Mouse (Mus musculus) hindbrain, embryonic 10.5 days (tissue): ENCODE measurements around the gene Map3k14. TPM values are rescaled to one million over a fixed set of nuclear protein-coding genes. Genes with fewer than 3 reads are reported as not detected.

ENCODE experiments used
- DNase-seq: peaks from one replicate; pipeline ENCODE4 v3.0.0-alpha.2; 2017; ENCODE audit warnings: low spot score
- H3K27ac ChIP-seq: fragments of 300-500 bp; sonication (generic); 2 replicates; pipeline ENCODE4 v1.5.1; 2016; ENCODE audit warnings: mild to moderate bottlenecking, moderate library complexity
- H3K27me3 ChIP-seq: fragments of 300-500 bp; sonication (generic); 2 replicates; pipeline ENCODE4 v1.6.1; 2016; ENCODE audit warnings: mild to moderate bottlenecking; ENCODE audit not compliant: poor library complexity, insufficient read depth, severe bottlenecking
- H3K36me3 ChIP-seq: fragments of 300-500 bp; sonication (generic); 2 replicates; pipeline ENCODE4 v1.6.1; 2016; ENCODE audit warnings: mild to moderate bottlenecking, moderate library complexity
- H3K4me1 ChIP-seq: fragments of 300-500 bp; sonication (generic); replicated peaks from 2 replicates; pipeline ENCODE4 v1.6.1; 2016; ENCODE audit warnings: mild to moderate bottlenecking
- H3K4me3 ChIP-seq: fragments of 300-500 bp; sonication (generic); 2 replicates; pipeline ENCODE4 v1.5.1; 2016; ENCODE audit warnings: mild to moderate bottlenecking, moderate library complexity
- H3K9me3 ChIP-seq: fragments of 300-500 bp; sonication (generic); 2 replicates; pipeline ENCODE4 v1.6.1; 2016; ENCODE audit warnings: mild to moderate bottlenecking, moderate library complexity
- WGBS: fragments of 180-500 bp; shearing (Covaris S2); methylation state at CpG from one replicate; pipeline ENCODE4 v1.1.7; 2016; 5-methylcytosine and 5-hydroxymethylcytosine counted together
- polyA plus RNA-seq: library from polyadenylated mRNA; unstranded; fragments of >200 nt; fragmentation: Nextera tagmentation; extraction: Ambion mirVana; gene quantifications from 2 replicates; pipeline ENCODE4 v1.2.1, GENCODE M21; 2016

Gene Map3k14
- polyA plus RNA-seq, 1 experiment from 2014 or later: 4.2 TPM

GRCm38 (mm10) chr11:103192230-103192955 lies 74.9 kb downstream of the Map3k14 start:
- Histone ChIP-seq H3K27me3 (peaks cover 82% of the 10 kb centered on the region), H3K9me3 (no peaks in the 10 kb centered on the region), H3K27ac (no peak overlapping the region), H3K4me3 (peak overlapping the region; percentile 43), H3K36me3 (no peaks in the 10 kb centered on the region), H3K4me1 (peaks cover 19% of the 10 kb centered on the region)
- WGBS: 12% methylated on average over 28 of the region's 28 CpGs
- DNase-seq: no peak

DNA sequence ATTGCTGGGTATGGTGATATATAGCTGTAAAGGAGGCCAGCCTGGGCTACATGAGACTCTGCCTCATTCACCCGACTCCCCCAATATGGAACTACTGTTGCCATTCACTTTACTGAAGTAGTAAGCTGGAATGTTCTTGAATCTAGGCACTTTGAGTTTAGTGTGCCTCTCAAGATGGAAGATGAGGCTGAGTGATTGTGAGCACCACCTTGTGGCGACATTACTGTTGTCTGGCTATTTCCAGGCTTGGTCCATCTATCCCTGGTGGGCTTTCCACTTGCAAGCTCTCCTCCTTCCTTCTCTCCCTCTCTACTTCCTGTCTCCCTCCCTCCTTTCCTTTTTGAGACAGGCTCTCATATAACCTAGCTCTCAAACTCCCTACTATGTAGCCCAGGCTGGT lies 82.4 kb downstream of the Map3k14 start:
- H3K27ac ChIP-seq: no peak overlapping the region
- H3K27me3 ChIP-seq: peaks cover 23% of the 10 kb centered on the region
- no peak overlapping the region for H3K4me3 ChIP-seq
- DNase-seq: peak; percentile 34
- no peaks in the 10 kb centered on the region for H3K9me3 ChIP-seq
- no peaks in the 10 kb centered on the region for H3K4me1 ChIP-seq
- WGBS: 41% methylated on average over 2 of the region's 2 CpGs
- no peaks in the 10 kb centered on the region for H3K36me3 ChIP-seq

- Histone ChIP-seq H3K27ac (no peak overlapping the region), H3K27me3 (peaks cover 26% of the 10 kb centered on the region), H3K9me3 (no peaks in the 10 kb centered on the region), H3K4me1 (no peaks in the 10 kb centered on the region), H3K36me3 (no peaks in the 10 kb centered on the region), H3K4me3 (no peak overlapping the region)
- 75% methylated on average over 3 of the region's 3 CpGs for WGBS
- DNase-seq: no peak
Observed at GRCm38 (mm10) chr11:103181911-103182310, 85.4 kb downstream of the Map3k14 start.

DNA sequence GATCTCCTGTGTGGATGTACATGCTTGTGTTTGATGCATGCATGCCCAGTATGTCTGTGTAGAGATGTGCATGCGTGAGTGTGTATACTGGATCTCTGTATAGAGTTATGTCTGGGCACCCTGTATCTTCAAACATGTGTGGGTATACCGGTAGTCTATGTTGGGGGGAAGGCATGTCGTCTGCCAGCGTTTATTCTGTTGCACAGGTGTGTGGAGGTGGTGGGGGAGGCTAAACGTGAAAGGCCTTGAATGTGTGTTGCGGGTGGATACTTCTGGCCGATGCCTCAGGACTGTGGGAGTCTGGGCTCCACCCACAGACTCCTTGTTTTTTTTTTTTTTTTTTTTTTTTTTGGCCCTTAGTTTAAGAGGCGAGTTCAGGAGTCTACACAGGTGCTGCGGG lies 85.9 kb downstream of the Map3k14 start:
- Histone ChIP-seq H3K4me3 (no peak overlapping the region), H3K9me3 (no peaks in the 10 kb centered on the region), H3K36me3 (no peaks in the 10 kb centered on the region), H3K27me3 (peaks cover 21% of the 10 kb centered on the region), H3K4me1 (no peaks in the 10 kb centered on the region), H3K27ac (no peak overlapping the region)
- 81% methylated on average over 9 of the region's 9 CpGs for WGBS
- DNase-seq: no peak

DNA sequence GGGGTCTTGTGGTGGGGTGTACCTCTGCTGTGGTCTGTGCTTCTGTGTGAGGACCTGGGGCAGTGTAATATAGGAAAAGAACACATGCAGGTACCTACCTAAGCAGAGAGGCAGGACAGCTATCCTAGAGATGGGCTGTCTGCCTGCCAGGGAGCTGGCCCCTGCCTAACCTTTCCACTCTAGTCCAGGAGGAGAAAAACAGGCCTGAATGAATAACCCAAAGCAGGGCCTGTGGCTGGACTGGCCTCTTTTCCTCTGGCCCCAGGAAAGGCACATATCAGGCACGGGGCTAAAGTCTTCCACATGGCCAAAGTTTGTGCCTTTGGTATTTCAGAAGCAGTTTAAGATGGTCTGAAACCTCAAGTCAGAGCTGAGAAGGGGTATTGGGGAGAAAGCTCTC lies 86.8 kb downstream of the Map3k14 start:
- Histone ChIP-seq H3K27ac (no peak overlapping the region), H3K27me3 (peaks cover 21% of the 10 kb centered on the region), H3K4me3 (no peak overlapping the region), H3K36me3 (no peaks in the 10 kb centered on the region), H3K4me1 (0 out of 2 replicates have a peak, but pooled peaks cover 5% of the 10 kb centered on the region), H3K9me3 (no peaks in the 10 kb centered on the region)
- 70% methylated on average over 1 of the region's 1 CpGs for WGBS
- no peak for DNase-seq

DNA sequence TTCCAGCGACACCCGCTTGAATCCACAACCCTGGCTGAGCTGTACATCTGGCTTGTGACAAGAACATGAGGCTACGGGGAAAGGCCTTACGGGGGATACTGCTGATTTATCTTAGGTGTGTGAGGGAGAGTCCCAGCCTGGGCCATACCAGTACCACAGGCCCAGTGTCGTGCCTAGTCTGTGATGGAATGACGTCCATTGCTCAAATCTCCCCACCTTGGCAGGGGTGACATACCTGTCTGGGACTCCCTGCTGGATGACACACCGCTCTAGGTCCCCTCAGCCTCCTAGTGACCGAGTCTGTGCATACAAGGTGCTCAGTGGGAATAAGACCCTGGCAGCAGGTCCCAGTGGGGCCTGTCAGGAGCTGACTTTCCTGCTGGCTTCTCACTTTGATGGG lies 88.5 kb downstream of the Map3k14 start:
- no peak for DNase-seq
- Histone ChIP-seq H3K4me1 (peaks cover 9% of the 10 kb centered on the region; the same call in 1 of the 2 replicates), H3K27ac (no peak overlapping the region), H3K4me3 (no peak overlapping the region), H3K27me3 (peaks cover 30% of the 10 kb centered on the region), H3K9me3 (no peaks in the 10 kb centered on the region), H3K36me3 (no peaks in the 10 kb centered on the region)
- WGBS: 89% methylated on average over 8 of the region's 8 CpGs

- no peaks in the 10 kb centered on the region for H3K36me3 ChIP-seq
- H3K9me3 ChIP-seq: no peaks in the 10 kb centered on the region
- H3K27me3 ChIP-seq: peaks cover 38% of the 10 kb centered on the region
- no peak for DNase-seq
- H3K4me1 ChIP-seq: peaks cover 9% of the 10 kb centered on the region; the same call in 1 of the 2 replicates
- no peak overlapping the region for H3K27ac ChIP-seq
- WGBS: 81% methylated on average over 15 of the region's 15 CpGs
- H3K4me3 ChIP-seq: no peak overlapping the region
Observed at GRCm38 (mm10) chr11:103177815-103178485, 89.3 kb downstream of the Map3k14 start.

DNA sequence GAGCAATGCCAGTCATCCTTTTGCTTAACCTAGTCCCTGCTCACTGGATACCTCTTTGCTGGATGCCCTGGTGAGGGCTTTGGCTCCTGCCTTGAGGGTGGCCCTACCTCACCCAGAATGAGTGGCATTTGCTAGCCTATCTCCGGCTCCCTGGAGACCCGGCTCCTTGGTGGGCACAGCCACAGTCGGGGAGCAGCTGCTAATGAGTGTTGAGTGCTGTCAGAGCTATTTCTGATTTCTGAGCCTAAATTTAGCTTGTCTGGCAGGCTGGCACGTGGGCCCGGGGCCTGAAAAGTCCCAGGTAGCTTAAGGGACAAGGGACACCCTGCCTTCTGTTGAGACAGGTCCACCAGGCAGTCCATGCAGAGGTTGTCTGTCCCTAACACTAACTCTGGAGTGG lies 90.1 kb downstream of the Map3k14 start:
- peaks cover 46% of the 10 kb centered on the region for H3K27me3 ChIP-seq
- no peak for DNase-seq
- peaks cover 9% of the 10 kb centered on the region; the same call in 1 of the 2 replicates for H3K4me1 ChIP-seq
- no peaks in the 10 kb centered on the region for H3K36me3 ChIP-seq
- no peaks in the 10 kb centered on the region for H3K9me3 ChIP-seq
- H3K4me3 ChIP-seq: no peak overlapping the region
- H3K27ac ChIP-seq: no peak overlapping the region
- WGBS: 84% methylated on average over 5 of the region's 5 CpGs

- WGBS: 90% methylated on average over 1 of the region's 1 CpGs
Observed at GRCm38 (mm10) chr11:103176510-103176909, 90.8 kb downstream of the Map3k14 start.

DNA sequence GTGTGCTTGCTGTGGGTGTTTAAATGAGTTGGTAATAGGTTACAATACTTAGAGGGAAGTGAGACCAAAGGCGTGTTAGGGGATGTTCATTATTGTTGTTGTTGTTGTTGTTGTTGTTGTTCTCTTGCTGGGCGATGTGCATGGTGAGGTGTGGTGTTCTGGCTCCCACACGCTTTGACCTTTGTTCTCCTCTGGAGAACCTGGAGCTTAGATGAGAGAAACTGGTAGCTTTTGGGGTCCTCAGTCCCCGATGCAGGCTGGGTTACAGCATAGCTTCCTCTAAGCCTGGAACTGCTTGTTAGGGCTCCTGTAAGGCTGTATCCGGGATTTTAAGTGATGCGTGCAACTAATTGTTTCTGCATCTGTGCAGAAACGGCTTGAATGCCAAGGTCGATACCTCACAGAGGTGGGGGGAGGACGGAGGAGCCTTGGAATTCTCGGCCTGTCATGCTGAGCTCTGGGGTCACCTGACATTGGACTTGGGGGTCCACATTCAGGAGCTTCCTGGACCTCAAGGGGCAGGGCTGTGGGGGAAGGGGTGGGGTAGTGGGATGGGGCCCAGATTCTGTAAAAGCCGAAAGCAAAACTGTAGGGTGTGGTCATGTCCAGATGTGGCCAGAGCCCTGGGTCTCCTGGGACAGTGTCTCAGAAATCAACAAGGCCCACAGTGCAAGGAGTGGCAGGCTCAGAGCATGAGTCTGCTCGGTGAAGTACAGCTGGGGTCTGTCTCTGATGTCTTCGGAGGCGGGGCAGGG lies 91.4 kb downstream of the Map3k14 start:
- no peak for DNase-seq
- H3K27me3 ChIP-seq: peaks cover 59% of the 10 kb centered on the region

More at GRCm38 (mm10) chr11:103176510-103176909, 90.8 kb downstream of the Map3k14 start:
- H3K4me1 ChIP-seq: peaks cover 11% of the 10 kb centered on the region
- no peak for DNase-seq
- no peaks in the 10 kb centered on the region for H3K36me3 ChIP-seq
- H3K27ac ChIP-seq: no peak overlapping the region
- H3K27me3 ChIP-seq: peaks cover 53% of the 10 kb centered on the region
- H3K9me3 ChIP-seq: no peaks in the 10 kb centered on the region
- no peak overlapping the region for H3K4me3 ChIP-seq

GRCm38 (mm10) chr11:103174891-103175391 lies 92.3 kb downstream of the Map3k14 start:
- Histone ChIP-seq H3K36me3 (no peaks in the 10 kb centered on the region), H3K4me1 (peaks cover 26% of the 10 kb centered on the region), H3K4me3 (no peak overlapping the region), H3K27me3 (peaks cover 62% of the 10 kb centered on the region), H3K27ac (no peak overlapping the region), H3K9me3 (no peaks in the 10 kb centered on the region)
- 61% methylated on average over 8 of the region's 8 CpGs for WGBS
- no peak for DNase-seq

More for the DNA sequence above, 91.4 kb downstream of the Map3k14 start:
- no peaks in the 10 kb centered on the region for H3K36me3 ChIP-seq
- no peaks in the 10 kb centered on the region for H3K9me3 ChIP-seq
- no peak overlapping the region for H3K27ac ChIP-seq
- no peak overlapping the region for H3K4me3 ChIP-seq
- WGBS: 80% methylated on average over 14 of the region's 14 CpGs
- peaks cover 18% of the 10 kb centered on the region for H3K4me1 ChIP-seq

DNA sequence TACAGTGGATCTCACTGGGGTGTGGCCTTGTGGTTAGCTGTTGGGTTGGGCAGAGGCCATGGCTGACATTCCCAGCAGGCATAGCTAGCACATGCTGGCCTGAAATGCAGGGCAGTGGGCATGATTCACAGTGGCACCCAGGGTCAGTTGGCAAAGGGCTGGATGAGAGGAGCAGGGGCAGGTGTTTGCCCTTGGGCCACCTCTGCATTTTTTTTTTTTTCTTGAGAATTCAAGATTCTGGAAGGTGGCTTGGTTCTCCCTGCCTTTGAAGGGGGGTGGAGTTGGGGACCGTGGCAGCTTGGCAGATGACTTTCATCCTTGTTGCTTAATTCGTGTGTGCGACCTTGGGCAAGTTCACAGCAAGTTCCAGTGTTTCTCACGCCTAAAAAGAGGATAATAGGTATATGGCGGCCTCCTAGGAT lies 92.8 kb downstream of the Map3k14 start:
- no peak for DNase-seq
- Histone ChIP-seq H3K9me3 (no peaks in the 10 kb centered on the region), H3K27ac (no peak overlapping the region), H3K4me1 (peaks cover 26% of the 10 kb centered on the region), H3K27me3 (peaks cover 62% of the 10 kb centered on the region), H3K36me3 (no peaks in the 10 kb centered on the region), H3K4me3 (no peak overlapping the region)
- 79% methylated on average over 5 of the region's 5 CpGs for WGBS
